Mouse (Mus musculus): ENCODE measurements around the gene Colgalt2. TPM values are rescaled to one million over a fixed set of nuclear protein-coding genes. Genes with fewer than 3 reads are reported as not detected.
"Not testable (repeated sequence)": the region's sequence is repeated elsewhere in the genome, so short reads cannot be mapped to it uniquely, and the experiment has no call there.

Colgalt2 gene
- 1 to 10 TPM; 2.8 to 4.5 (median 3.7) TPM for total RNA-seq (2022)

- DNase-seq, result peak; percentile 14
Observed at GRCm38 (mm10) chr1:152399790-152400555, at the start of gene Colgalt2. Gene Colgalt2, plus strand, starts transcription at chr1:152399830.

- no peak for DNase-seq
Observed at GRCm38 (mm10) chr1:152356721-152357120, 42.9 kb upstream of the Colgalt2 start.

- DNase-seq, result no peak
Observed at GRCm38 (mm10) chr1:152368311-152369088, 31.1 kb upstream of the Colgalt2 start.

- peak; percentile 34 for DNase-seq
Observed at GRCm38 (mm10) chr1:152369139-152369538, 30.5 kb upstream of the Colgalt2 start.

- DNase-seq, result peak; percentile 29
Observed at GRCm38 (mm10) chr1:152378311-152378710, 21.3 kb upstream of the Colgalt2 start.

- no peak for DNase-seq
Observed at GRCm38 (mm10) chr1:152384589-152384988, 15.0 kb upstream of the Colgalt2 start.

- DNase-seq, result not testable (repeated sequence)
Observed at GRCm38 (mm10) chr1:152385693-152386092, 13.9 kb upstream of the Colgalt2 start.

- peak; percentile 73 for DNase-seq
Observed at GRCm38 (mm10) chr1:152386188-152386835, 13.3 kb upstream of the Colgalt2 start, which contains the start of gene Tsen15. Gene Tsen15, minus strand, starts transcription at chr1:152386688.

- DNase-seq, result no peak
Observed at GRCm38 (mm10) chr1:152389271-152389670, 10.4 kb upstream of the Colgalt2 start.

GRCm38 (mm10) chr1:152394137-152394536 is 5.5 kb upstream of the Colgalt2 start:
- no peak for DNase-seq

GRCm38 (mm10) chr1:152394956-152395515 is 4.6 kb upstream of the Colgalt2 start:
- DNase-seq, result no peak

- DNase-seq, result no peak
Observed at GRCm38 (mm10) chr1:152398708-152399107, 922 bp upstream of the Colgalt2 start.

GRCm38 (mm10) chr1:152400556-152401540 is 1.2 kb downstream of the Colgalt2 start:
- no peak for DNase-seq

GRCm38 (mm10) chr1:152407021-152407946 is 7.7 kb downstream of the Colgalt2 start:
- DNase-seq, result no peak

- no peak for DNase-seq
Observed at GRCm38 (mm10) chr1:152409356-152409755, 9.7 kb downstream of the Colgalt2 start.

GRCm38 (mm10) chr1:152410657-152411056 is 11.0 kb downstream of the Colgalt2 start:
- DNase-seq, result no peak

GRCm38 (mm10) chr1:152413116-152413515 is 13.5 kb downstream of the Colgalt2 start:
- no peak for DNase-seq

GRCm38 (mm10) chr1:152413961-152414360 is 14.3 kb downstream of the Colgalt2 start:
- no peak for DNase-seq

GRCm38 (mm10) chr1:152414451-152414850 is 14.8 kb downstream of the Colgalt2 start:
- DNase-seq, result no peak

- no peak for DNase-seq
Observed at GRCm38 (mm10) chr1:152416306-152416904, 16.8 kb downstream of the Colgalt2 start.

Data from adrenal gland, adult 8-10 months (tissue).